Mouse (Mus musculus) bone marrow, adult 2 months (tissue): Measurements from ENCODE around the gene Lrrc28.

Source experiments
- CTCF ChIP-seq: fragments of 200-500 bp; IDR thresholded peaks from 2 replicates; pipeline ENCODE4 v1.5.1; 2011; ENCODE audit warnings: low read length, control low read depth; ENCODE audit not compliant: control insufficient read depth, insufficient read depth
- POLR2A ChIP-seq: fragments of 200-500 bp; IDR thresholded peaks from 2 replicates; pipeline ENCODE4 v1.6.1; 2011; ENCODE audit warnings: low read depth, mild to moderate bottlenecking, control low read depth, low read length, borderline replicate concordance; ENCODE audit not compliant: control insufficient read depth

- TF ChIP-seq POLR2A, result no peak
- TF ChIP-seq CTCF, result no peak
Observed at GRCm38 (mm10) chr7:67514893-67515292, 130.2 kb downstream of the Lrrc28 start.
